22 mouse cellular contexts compared by ENCODE assay signal in the genomic region with DNA sequence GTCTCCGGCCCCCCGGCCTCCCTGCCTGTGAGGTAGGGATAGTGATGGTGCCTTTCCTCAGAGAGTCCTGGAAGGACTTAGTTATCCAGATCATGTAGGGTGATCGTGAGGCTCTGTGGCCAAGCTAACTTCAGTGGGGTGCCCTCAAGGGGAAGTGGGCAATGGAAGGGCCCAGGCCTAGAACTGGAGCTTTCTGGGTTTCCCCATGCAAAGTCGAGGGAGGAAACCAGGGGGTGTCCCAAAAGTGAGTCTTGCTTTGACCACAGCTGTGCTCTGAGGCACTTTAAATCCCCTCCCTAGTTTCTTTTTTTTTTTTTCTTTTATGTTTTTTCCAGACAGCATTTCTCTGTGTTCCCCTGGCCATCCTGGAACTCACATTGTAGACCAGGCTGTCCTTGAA. TPM values are rescaled to one million over a fixed set of nuclear protein-coding genes. Genes with fewer than 3 reads are reported as not detected.
DNase-seq lines count a peak whose midpoint lies in the region; ATAC-seq lines count a peak whose summit lies in the region.
"Had no signal": no experiment of that assay in that cellular context is flagged by ENCODE, and none has a peak within 500 bp of the region (broad histone marks: within the 10 kb centered on the region; RNA-seq: fewer than 3 reads in every experiment).

No protein-coding gene starts in this region.

- no peak overlapping the region for H3K9ac ChIP-seq in liver, embryonic 11.5 days (ENCODE audit: low read depth, low read length)
- H3K9ac ChIP-seq: embryonic facial prominence, embryonic 15.5 days; heart, embryonic 15.5 days; hindbrain, embryonic 13.5 days; liver, postnatal 0 days; midbrain, embryonic 12.5 days; neural tube, embryonic 12.5 days had no signal

- H3K9me3 ChIP-seq in liver, embryonic 11.5 days (ENCODE audit: control insufficient read depth, low read length), result no peaks in the 10 kb centered on the region
- H3K9me3 ChIP-seq: embryonic facial prominence, embryonic 15.5 days; heart, embryonic 15.5 days; hindbrain, embryonic 13.5 days; midbrain, embryonic 12.5 days; neural tube, embryonic 12.5 days had no signal

- H3K36me3 ChIP-seq in splenic B cell, adult 2 months (ENCODE audit: control insufficient read depth, insufficient read depth, low read length, poor library complexity, severe bottlenecking), result no peaks in the 10 kb centered on the region; the same call in 1 of the 2 replicates
- peaks cover 5% of the 10 kb centered on the region; the same call in 1 of the 2 replicates for H3K36me3 ChIP-seq in liver, embryonic 11.5 days (ENCODE audit: control insufficient read depth, insufficient read depth, low read length)
- H3K36me3 ChIP-seq: embryonic facial prominence, embryonic 15.5 days; hindbrain, embryonic 13.5 days; midbrain, embryonic 12.5 days; neural tube, embryonic 12.5 days had no signal

- H3K4me3 ChIP-seq in liver, embryonic 11.5 days (ENCODE audit: low read depth, low read length), result no peak overlapping the region
- H3K4me3 ChIP-seq: embryonic facial prominence, embryonic 15.5 days; heart, adult 2 months; heart, embryonic 15.5 days; hindbrain, embryonic 13.5 days; midbrain, embryonic 12.5 days; neural tube, embryonic 12.5 days had no signal

- DNase-seq in spleen, adult 18-20 months, result peak; percentile 31 to 39
- DNase-seq in spleen, postnatal 4 days (ENCODE audit: low spot score in 2 of 2), result no peak
- peak; percentile 63 for DNase-seq in splenic B cell, adult 2 months (ENCODE audit: low read depth, low spot score)
- no peak for DNase-seq in liver, embryonic 11.5 days (ENCODE audit: low spot score)
- no peak for DNase-seq in lung, postnatal 10 days
- DNase-seq: adrenal gland, postnatal 25 days; cerebellum, adult 8-10 months; gastrocnemius, postnatal 10 days; heart, adult 2 months; heart, postnatal 36 days; kidney, adult 18-20 months; liver, postnatal 0 days had no signal

- no peak overlapping the region for H3K4me2 ChIP-seq in liver, embryonic 11.5 days
- H3K4me2 ChIP-seq: embryonic facial prominence, embryonic 15.5 days; heart, embryonic 15.5 days; hindbrain, embryonic 13.5 days; midbrain, embryonic 12.5 days; neural tube, embryonic 12.5 days had no signal

- WGBS in liver, embryonic 11.5 days, result 75% methylated on average over 4 of the region's 4 CpGs

- no peak overlapping the region for H3K27ac ChIP-seq in liver, embryonic 11.5 days (ENCODE audit: low read depth, low read length)
- H3K27ac ChIP-seq: embryonic facial prominence, embryonic 15.5 days; heart, adult 2 months; heart, embryonic 15.5 days; hindbrain, embryonic 13.5 days; midbrain, embryonic 12.5 days; neural tube, embryonic 12.5 days had no signal

- peak; percentile 20 for ATAC-seq in CD4-positive, CD25-positive, alpha-beta regulatory T cell, adult 4 months
- ATAC-seq in megakaryocyte, adult 5-6 weeks (ENCODE audit: poor library complexity, severe bottlenecking), result peak; percentile 12; the same call in 1 of the 2 replicates
- ATAC-seq in liver, embryonic 11.5 days (replicated peaks; ENCODE audit: low FRiP score), result no peak
- ATAC-seq: forebrain, embryonic 14.5 days; inflammation-experienced regulatory T-cells, adult 6 months; liver, postnatal 0 days; lung, postnatal 0 days had no signal

- H3K4me1 ChIP-seq in liver, embryonic 11.5 days (replicated peaks; ENCODE audit: control insufficient read depth, insufficient read depth, low read length), result no peaks in the 10 kb centered on the region
- H3K4me1 ChIP-seq: embryonic facial prominence, embryonic 15.5 days; midbrain, embryonic 12.5 days; neural tube, embryonic 12.5 days had no signal

- H3K27me3 ChIP-seq in splenic B cell, adult 2 months (ENCODE audit: control insufficient read depth, insufficient read depth, low read length, poor library complexity, severe bottlenecking), result no peaks in the 10 kb centered on the region
- no peaks in the 10 kb centered on the region for H3K27me3 ChIP-seq in liver, embryonic 11.5 days (replicated peaks; ENCODE audit: control insufficient read depth, insufficient read depth, low read length)
- H3K27me3 ChIP-seq: embryonic facial prominence, embryonic 15.5 days; heart, embryonic 15.5 days; hindbrain, embryonic 13.5 days; midbrain, embryonic 12.5 days; neural tube, embryonic 12.5 days had no signal

RNA-seq across cellular contexts. Expression of gene Rin3, which starts 47.3 kb away (rescaled TPM):
- 10 to 100 TPM; 68.3 to 91.8 TPM for polyA plus RNA-seq in CD4-positive, CD25-positive, alpha-beta regulatory T cell, adult 4 months (2017; shearing (Covaris generic))
- total RNA-seq in megakaryocyte, adult 5-6 weeks (2015), result 188 and 204 TPM in 2 replicates
- total RNA-seq in megakaryocyte, adult 5-6 weeks (2017), result 121 and 157 TPM in 2 replicates
- 10.2 and 12.9 TPM in 2 replicates for polyA plus RNA-seq in liver, embryonic 11.5 days (2014; fragmentation: Nextera tagmentation; extraction: Ambion mirVana)

Comparison
In these comparisons a context has a peak if more than half of its experiments do, and no peak if none do; other contexts are left out.
1. DNase-seq: peak in spleen, adult 18-20 months (2 of 2) and splenic B cell, adult 2 months (single experiment); none in spleen, postnatal 4 days (0 of 2), liver, embryonic 11.5 days (single experiment) and lung, postnatal 10 days (single experiment).